Mouse (Mus musculus) adrenal gland, adult 2 months (tissue): ENCODE data around the gene Parp16. TPM values are rescaled to one million over a fixed set of nuclear protein-coding genes. Genes with fewer than 3 reads are reported as not detected.

Experiments used
- polyA plus RNA-seq: library from polyadenylated mRNA; depleted of rRNA; stranded (reverse); fragments of >200 nt; gene quantifications from 2 replicates; pipeline ENCODE4 v1.2.3, GENCODE M21; 2012; rRNA removed
- total RNA-seq, 2 experiments: library from RNA; stranded (reverse); gene quantifications; 2 replicates each; pipeline ENCODE4 v1.2.3; 2021

Gene Parp16
- total and polyA plus RNA-seq, 3 experiments: 13.5 to 41.9 (median 22.3) TPM

Other genes with a start within 250 kb of the Parp16 start
- not detected for gene Slc24a1, start 243.7 kb upstream of the Parp16 start, total RNA-seq
- gene Slc24a1, start 243.7 kb upstream of the Parp16 start, polyA plus RNA-seq: not detected in 2 replicates
- gene Ints14, start 234.4 kb upstream of the Parp16 start, total RNA-seq: 10 to 100 TPM; 25.5 to 27.6 TPM
- 7.5 and 9.9 TPM in 2 replicates for gene Ints14, start 234.4 kb upstream of the Parp16 start, polyA plus RNA-seq
- gene Hacd3, start 173.7 kb upstream of the Parp16 start, total RNA-seq: 100 to 1,000 TPM; 255 to 306 TPM
- gene Hacd3, start 173.7 kb upstream of the Parp16 start, polyA plus RNA-seq: 177 and 180 TPM in 2 replicates
- 10 to 100 TPM; 85.8 to 89.5 TPM for gene Dpp8, start 162.9 kb upstream of the Parp16 start, total RNA-seq
- gene Dpp8, start 162.9 kb upstream of the Parp16 start, polyA plus RNA-seq: 26.4 and 39.7 TPM in 2 replicates
- 10 to 100 TPM; 22.5 to 33.7 TPM for gene Igdcc4, start 93.9 kb upstream of the Parp16 start, total RNA-seq
- 37.5 and 38.9 TPM in 2 replicates for gene Igdcc4, start 93.9 kb upstream of the Parp16 start, polyA plus RNA-seq
- gene Igdcc3, start 54.2 kb upstream of the Parp16 start, total RNA-seq: 1 to 10 TPM; 1.1 to 1.4 TPM
- gene Igdcc3, start 54.2 kb upstream of the Parp16 start, polyA plus RNA-seq: 2.6 and 4.8 TPM in 2 replicates
- gene Cilp, start 69.8 kb downstream of the Parp16 start, total RNA-seq: 1 to 10 TPM; 4.6 to 8.5 TPM
- 2.3 and 3.7 TPM in 2 replicates for gene Cilp, start 69.8 kb downstream of the Parp16 start, polyA plus RNA-seq
- gene Clpx, start 98.9 kb downstream of the Parp16 start, total RNA-seq: 10 to 100 TPM; 56.3 to 75.6 TPM
- 20.2 and 26.2 TPM in 2 replicates for gene Clpx, start 98.9 kb downstream of the Parp16 start, polyA plus RNA-seq
- gene Pdcd7, start 150.8 kb downstream of the Parp16 start, total RNA-seq: 10 to 100 TPM; 14.2 to 16.8 TPM
- 22.7 and 31.9 TPM in 2 replicates for gene Pdcd7, start 150.8 kb downstream of the Parp16 start, polyA plus RNA-seq
- gene Ubap1l, start 165.7 kb downstream of the Parp16 start, total RNA-seq: under 1 TPM; 0.45 to 0.84 TPM
- gene Ubap1l, start 165.7 kb downstream of the Parp16 start, polyA plus RNA-seq: 0.73 and 1.3 TPM in 2 replicates
- under 1 TPM in 1 of 2 experiments, not detected in 1; 0.97 TPM for gene Kbtbd13, start 196.3 kb downstream of the Parp16 start, total RNA-seq
- gene Kbtbd13, start 196.3 kb downstream of the Parp16 start, polyA plus RNA-seq: 0.44 and 0.77 TPM in 2 replicates
- gene Rasl12, start 203.2 kb downstream of the Parp16 start, total RNA-seq: 10 to 100 TPM in 1 of 2 experiments, 1 to 10 TPM in 1; 7.5 to 20.4 TPM
- 19.2 and 23.2 TPM in 2 replicates for gene Rasl12, start 203.2 kb downstream of the Parp16 start, polyA plus RNA-seq
- gene Slc51b, start 227.6 kb downstream of the Parp16 start, total RNA-seq: under 1 TPM in 1 of 2 experiments, not detected in 1; 0.43 TPM
- not detected in 2 replicates for gene Slc51b, start 227.6 kb downstream of the Parp16 start, polyA plus RNA-seq
- 10 to 100 TPM; 11.0 to 16.6 TPM for gene Mtfmt, start 240.4 kb downstream of the Parp16 start, total RNA-seq
- gene Mtfmt, start 240.4 kb downstream of the Parp16 start, polyA plus RNA-seq: 6.5 and 7.0 TPM in 2 replicates